Mouse (Mus musculus) adrenal gland, adult 8-10 months (tissue): ENCODE results near the gene Mast4. TPM values are rescaled to one million over a fixed set of nuclear protein-coding genes. Genes with fewer than 3 reads are reported as not detected.
A peak's percentile ranks its signal among the peaks of the same experiment; 100 is the strongest.
"Not testable (repeated sequence)": the region's sequence is repeated elsewhere in the genome, so short reads cannot be mapped to it uniquely, and the experiment has no call there.

Experiments used
- DNase-seq: peaks from one replicate; pipeline ENCODE4 v3.0.0; 2022
- total RNA-seq, 4 experiments: library from RNA; stranded (reverse); gene quantifications; 2 replicates each; pipeline ENCODE4 v1.2.4; 2022

Mast4 gene
- total RNA-seq, 4 experiments from 2014 or later: 81.3 to 212 (median 118) TPM

- DNase-seq: no peak
These were observed 594.4 kb downstream of the Mast4 start for GRCm38 (mm10) chr13:102739720-102740535.

GRCm38 (mm10) chr13:102737811-102738210 lies 596.5 kb downstream of the Mast4 start:
- DNase-seq: no peak

- DNase-seq: no peak
These were observed 601.2 kb downstream of the Mast4 start for GRCm38 (mm10) chr13:102733063-102733462.

GRCm38 (mm10) chr13:102728951-102729350 lies 605.3 kb downstream of the Mast4 start:
- not testable (repeated sequence) for DNase-seq

- DNase-seq: no peak
These were observed 606.3 kb downstream of the Mast4 start for GRCm38 (mm10) chr13:102728035-102728434.

- no peak for DNase-seq
These were observed 607.4 kb downstream of the Mast4 start for GRCm38 (mm10) chr13:102726876-102727275.

GRCm38 (mm10) chr13:102725906-102726305 lies 608.4 kb downstream of the Mast4 start:
- no peak for DNase-seq

- no peak for DNase-seq
These were observed 608.9 kb downstream of the Mast4 start for GRCm38 (mm10) chr13:102725416-102725815.

GRCm38 (mm10) chr13:102716973-102717372 lies 617.3 kb downstream of the Mast4 start:
- DNase-seq: no peak

GRCm38 (mm10) chr13:102700744-102701143 lies 633.6 kb downstream of the Mast4 start:
- DNase-seq: no peak

GRCm38 (mm10) chr13:102700176-102700575 lies 634.1 kb downstream of the Mast4 start:
- no peak for DNase-seq

GRCm38 (mm10) chr13:102698751-102699323 lies 635.5 kb downstream of the Mast4 start:
- DNase-seq: peak; percentile 47

- no peak for DNase-seq
These were observed 636.0 kb downstream of the Mast4 start for GRCm38 (mm10) chr13:102698335-102698734.

- no peak for DNase-seq
These were observed 639.0 kb downstream of the Mast4 start for GRCm38 (mm10) chr13:102695121-102695905.

GRCm38 (mm10) chr13:102694154-102694553 lies 640.1 kb downstream of the Mast4 start:
- DNase-seq: no peak

GRCm38 (mm10) chr13:102693341-102693801 lies 640.9 kb downstream of the Mast4 start, which contains the start of gene Cd180:
Gene Cd180 (plus strand): TSS chr13:102693558.
- DNase-seq: no peak

- no peak for DNase-seq
These were observed 642.7 kb downstream of the Mast4 start for GRCm38 (mm10) chr13:102691408-102692150.

- no peak for DNase-seq
These were observed 644.1 kb downstream of the Mast4 start for GRCm38 (mm10) chr13:102690184-102690583.

- no peak for DNase-seq
These were observed 644.9 kb downstream of the Mast4 start for GRCm38 (mm10) chr13:102689201-102690090.

GRCm38 (mm10) chr13:102688121-102688520 lies 646.2 kb downstream of the Mast4 start:
- no peak for DNase-seq

- no peak for DNase-seq
These were observed 649.4 kb downstream of the Mast4 start for GRCm38 (mm10) chr13:102684890-102685289.
